Mouse (Mus musculus) lung, adult 2 months (tissue): ENCODE data around the gene Apcs. TPM values are rescaled to one million over a fixed set of nuclear protein-coding genes. Genes with fewer than 3 reads are reported as not detected.

Experiments used
- DNase-seq: peaks from one replicate; pipeline ENCODE4 v3.0.0; 2022
- H3K4me1 ChIP-seq: fragments of 200-500 bp; 2 replicates; pipeline ENCODE4 v1.6.1; 2011; ENCODE audit warnings: low read length; ENCODE audit not compliant: control insufficient read depth, insufficient read depth
- H3K4me3 ChIP-seq: fragments of 200-500 bp; replicated peaks from 2 replicates; pipeline ENCODE3; 2011; ENCODE audit warnings: low read depth, mild to moderate bottlenecking, control low read depth, low read length; ENCODE audit errors: extremely low read depth
- CTCF ChIP-seq: fragments of 200-500 bp; IDR thresholded peaks from 2 replicates; pipeline ENCODE4 v1.5.1; 2011; ENCODE audit warnings: mild to moderate bottlenecking, low read length, control low read depth; ENCODE audit not compliant: insufficient read depth
- POLR2A ChIP-seq: fragments of 200-500 bp; IDR thresholded peaks from 2 replicates; pipeline ENCODE4 v1.6.1; 2011; ENCODE audit warnings: low read depth, mild to moderate bottlenecking, control low read depth, low read length, borderline replicate concordance; ENCODE audit errors: extremely low read depth
- WGBS: fragments of 180-500 bp; shearing (Covaris S2); methylation state at CpG from one replicate; pipeline ENCODE4 v1.1.7; 2018; 5-methylcytosine and 5-hydroxymethylcytosine counted together
- polyA plus RNA-seq: library from polyadenylated mRNA; depleted of rRNA; stranded (reverse); fragments of >200 nt; gene quantifications from 2 replicates; pipeline ENCODE4 v1.2.3, GENCODE M21; 2012; rRNA removed

Gene Apcs
- polyA plus RNA-seq, result 0.12 TPM in 1 of 2 replicates, not detected in the other

GRCm38 (mm10) chr1:172894777-172895357 is at the start of gene Apcs:
Apcs (minus strand) TSS chr1:172895041.
- Histone ChIP-seq H3K4me3 (no peak within 1 kb of the TSS), H3K4me1 (no peaks in the 10 kb centered on the region)
- TF ChIP-seq CTCF (no peak), POLR2A (no peak)
- 42% methylated on average over 2 of the region's 2 CpGs for WGBS
- DNase-seq, result no peak

GRCm38 (mm10) chr1:172932197-172932596 is 37.4 kb upstream of the Apcs start:
- Histone ChIP-seq H3K4me1 (no peaks in the 10 kb centered on the region), H3K4me3 (no peak overlapping the region)
- TF ChIP-seq POLR2A, result no peak
- no peak for TF ChIP-seq CTCF
- WGBS, result 91% methylated on average over 2 of the region's 2 CpGs
- no peak for DNase-seq

- no peak for TF ChIP-seq POLR2A
- no peak for TF ChIP-seq CTCF
- Histone ChIP-seq H3K4me3 (no peak overlapping the region), H3K4me1 (no peaks in the 10 kb centered on the region)
- no peak for DNase-seq
- WGBS, result 77% methylated on average over 2 of the region's 2 CpGs
These were observed 23.6 kb upstream of the Apcs start for GRCm38 (mm10) chr1:172918450-172918849.

GRCm38 (mm10) chr1:172917115-172917514 is 22.3 kb upstream of the Apcs start:
- no peak for TF ChIP-seq CTCF
- TF ChIP-seq POLR2A, result no peak
- no peaks in the 10 kb centered on the region for H3K4me1 ChIP-seq
- no peak overlapping the region for H3K4me3 ChIP-seq
- 70% methylated on average over 1 of the region's 1 CpGs for WGBS
- no peak for DNase-seq

GRCm38 (mm10) chr1:172903313-172903712 is 8.5 kb upstream of the Apcs start:
- no peak for TF ChIP-seq CTCF
- no peak for TF ChIP-seq POLR2A
- no peak for DNase-seq
- Histone ChIP-seq H3K4me3 (no peak overlapping the region), H3K4me1 (no peaks in the 10 kb centered on the region)

- no peak overlapping the region for H3K4me3 ChIP-seq
- H3K4me1 ChIP-seq, result no peaks in the 10 kb centered on the region
- DNase-seq, result no peak
- TF ChIP-seq CTCF, result no peak
- no peak for TF ChIP-seq POLR2A
- WGBS, result 74% methylated on average over 2 of the region's 2 CpGs
These were observed 594 bp upstream of the Apcs start for GRCm38 (mm10) chr1:172895435-172895834.

GRCm38 (mm10) chr1:172876675-172877074 is 18.2 kb downstream of the Apcs start:
- Histone ChIP-seq H3K4me3 (no peak overlapping the region), H3K4me1 (no peaks in the 10 kb centered on the region)
- no peak for DNase-seq
- TF ChIP-seq CTCF (no peak), POLR2A (no peak)
- 83% methylated on average over 1 of the region's 1 CpGs for WGBS

GRCm38 (mm10) chr1:172875265-172875664 is 19.6 kb downstream of the Apcs start:
- TF ChIP-seq CTCF, result no peak
- no peak for TF ChIP-seq POLR2A
- Histone ChIP-seq H3K4me3 (no peak overlapping the region), H3K4me1 (no peaks in the 10 kb centered on the region)
- no peak for DNase-seq
- WGBS, result 64% methylated on average over 4 of the region's 4 CpGs

GRCm38 (mm10) chr1:172848171-172848570 is 46.7 kb downstream of the Apcs start:
- no peak for DNase-seq
- TF ChIP-seq POLR2A (no peak), CTCF (no peak)
- H3K4me1 ChIP-seq, result no peaks in the 10 kb centered on the region
- WGBS, result 85% methylated on average over 2 of the region's 2 CpGs
- no peak overlapping the region for H3K4me3 ChIP-seq

- TF ChIP-seq CTCF, result no peak
- 83% methylated on average over 2 of the region's 2 CpGs for WGBS
- H3K4me1 ChIP-seq, result no peaks in the 10 kb centered on the region
- no peak overlapping the region for H3K4me3 ChIP-seq
- DNase-seq, result no peak
These were observed 47.6 kb downstream of the Apcs start for GRCm38 (mm10) chr1:172847044-172847761.

Other genes starting within 250 kb of the Apcs start
- gene Crp, start 197.0 kb downstream of the Apcs start, polyA plus RNA-seq, result not detected in 2 replicates
- not detected in 2 replicates for gene Olfr16, start 55.4 kb upstream of the Apcs start, polyA plus RNA-seq
- not detected in 2 replicates for gene Olfr1408, start 242.3 kb upstream of the Apcs start, polyA plus RNA-seq